Mouse (Mus musculus) G1E (cell line): Measurements from ENCODE around the gene Rnf181. TPM values are rescaled to one million over a fixed set of nuclear protein-coding genes. Genes with fewer than 3 reads are reported as not detected.

ENCODE experiments used
- ATAC-seq: 2 replicates; pipeline ENCODE4 v1.8.0; 2016; ENCODE audit warnings: mild to moderate bottlenecking; ENCODE audit not compliant: insufficient number of reproducible peaks, poor library complexity, low FRiP score, severe bottlenecking; ENCODE audit errors: extremely low read depth
- DNase-seq: peaks from one replicate; pipeline ENCODE4 v3.0.0; 2012; ENCODE audit warnings: low spot score
- H3K27me3 ChIP-seq: 2 replicates; pipeline ENCODE4 v1.6.1; 2012; ENCODE audit warnings: mild to moderate bottlenecking, low read length, inconsistent platforms; ENCODE audit not compliant: insufficient read depth
- H3K36me3 ChIP-seq: replicated peaks from 2 replicates; pipeline ENCODE3; 2012; ENCODE audit warnings: mild to moderate bottlenecking, inconsistent platforms
- H3K4me1 ChIP-seq: 2 replicates; pipeline ENCODE4 v1.6.1; 2012; ENCODE audit warnings: low read depth, low read length, inconsistent platforms, mixed read lengths; ENCODE audit not compliant: insufficient read depth
- H3K4me3 ChIP-seq: 2 replicates; pipeline ENCODE4 v1.5.1; 2012; ENCODE audit warnings: low read depth, mild to moderate bottlenecking, inconsistent platforms, low read length, moderate library complexity, mixed read lengths
- H3K9me3 ChIP-seq: replicated peaks from 2 replicates; pipeline ENCODE4 v1.6.1; 2012; ENCODE audit warnings: inconsistent platforms
- CTCF ChIP-seq: IDR thresholded peaks from 2 replicates; pipeline ENCODE4 v1.5.1; 2012; ENCODE audit warnings: low read depth, low read length, inconsistent platforms, mixed read lengths
- GATA1 ChIP-seq: IDR thresholded peaks from 2 replicates; pipeline ENCODE4 v1.6.1; 2012; ENCODE audit warnings: borderline replicate concordance, low read length, inconsistent platforms, mixed read lengths
- GATA2 ChIP-seq: IDR thresholded peaks from 2 replicates; pipeline ENCODE4 v1.6.1; 2012; ENCODE audit warnings: low read depth, low read length, inconsistent platforms, borderline replicate concordance
- POLR2AphosphoS5 ChIP-seq: IDR thresholded peaks from 2 replicates; pipeline ENCODE4 v1.6.1; 2012; ENCODE audit warnings: low read depth, low read length, inconsistent platforms; ENCODE audit not compliant: insufficient replicate concordance
- TAL1 ChIP-seq: conservative IDR thresholded peaks from 2 replicates; pipeline ENCODE4 v1.6.1; 2012; ENCODE audit warnings: low read depth, low read length, inconsistent platforms, mixed read lengths
- polyA plus RNA-seq: library from polyadenylated mRNA; stranded (reverse); fragments of >175 nt; gene quantifications from 2 replicates; pipeline ENCODE4 v1.2.3, GENCODE M21; 2012
- total RNA-seq, 2 experiments: library from RNA; stranded (forward) in 1 of 2; stranded (reverse) in 1 of 2; fragments of 200-1000 nt in 1 of 2; fragments of >200 nt in 1 of 2; fragmentation: Nextera tagmentation in 1 of 2; gene quantifications; 2 replicates each; pipeline ENCODE4 v1.2.3; 2014 to 2017

Rnf181 gene
- total and polyA plus RNA-seq, 3 experiments = 153 to 244 (median 165) TPM

DNA sequence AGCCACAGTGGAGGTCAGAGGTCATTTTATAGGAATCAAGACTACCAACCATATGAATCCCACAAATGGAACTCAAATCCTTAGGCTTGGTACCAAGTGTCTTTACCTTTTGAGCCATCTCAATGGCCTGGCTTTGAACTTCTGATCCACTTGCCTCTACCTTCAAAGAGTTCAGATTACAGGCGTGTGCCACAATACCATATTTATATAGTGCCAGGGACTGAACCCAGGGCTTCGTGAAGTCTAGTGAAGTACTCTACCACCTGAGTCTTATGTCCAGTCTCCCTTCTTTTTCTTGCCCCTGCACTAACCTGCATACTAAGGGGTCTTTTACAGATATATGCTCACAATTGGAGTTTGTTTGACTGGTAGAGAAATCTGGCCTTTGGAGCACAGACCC is 19.8 kb upstream of the Rnf181 start:
- H3K27me3 ChIP-seq = no peaks in the 10 kb centered on the region
- no peak for TF ChIP-seq GATA1
- TF ChIP-seq POLR2AphosphoS5 = no peak
- TF ChIP-seq GATA2 = no peak
- no peak for TF ChIP-seq CTCF
- TF ChIP-seq TAL1 = no peak
- no peak for DNase-seq
- no peak overlapping the region; the same call in 1 of the 2 replicates for H3K4me3 ChIP-seq
- peaks cover 76% of the 10 kb centered on the region for H3K4me1 ChIP-seq
- peaks cover 63% of the 10 kb centered on the region for H3K36me3 ChIP-seq
- ATAC-seq = no peak
- no peaks in the 10 kb centered on the region for H3K9me3 ChIP-seq

DNA sequence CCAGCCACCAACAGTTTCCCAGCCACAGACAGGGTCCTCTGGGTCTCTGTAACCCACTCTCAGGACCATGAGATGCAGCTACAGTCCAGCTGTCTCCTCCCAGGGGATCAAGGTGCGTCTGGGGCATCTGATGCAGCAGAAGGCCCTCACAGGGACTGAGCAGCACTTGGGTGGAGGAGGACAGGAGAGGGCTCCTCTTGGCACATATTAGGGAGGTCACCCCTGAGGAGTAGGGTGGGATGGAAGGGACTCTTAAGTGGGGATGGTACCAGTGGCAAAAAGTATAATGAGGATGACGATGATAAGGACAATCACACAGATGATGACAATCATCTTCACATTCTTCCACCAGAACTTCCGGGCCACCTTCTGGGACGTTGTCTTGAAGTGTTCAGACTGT is 18.5 kb upstream of the Rnf181 start:
- no peaks in the 10 kb centered on the region for H3K9me3 ChIP-seq
- H3K36me3 ChIP-seq = peaks cover 60% of the 10 kb centered on the region

DNA sequence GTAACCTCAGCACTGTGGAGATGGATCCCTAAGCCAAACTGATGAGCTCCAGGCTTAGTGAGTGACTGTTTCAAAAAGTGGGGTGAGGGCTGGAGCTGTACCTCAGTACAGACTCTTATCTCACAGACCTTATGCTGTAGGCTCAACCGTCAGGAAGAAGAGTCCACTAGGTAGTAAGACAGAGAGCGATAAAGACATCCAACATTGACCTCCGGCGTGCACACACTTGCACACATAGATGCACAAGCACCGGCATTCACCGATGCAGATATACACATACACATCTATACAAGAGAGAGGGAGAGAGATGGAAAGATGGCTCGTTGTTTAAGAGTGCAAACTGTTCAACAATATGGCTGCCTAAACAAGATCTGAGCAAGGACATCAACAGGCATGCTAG is 17.2 kb upstream of the Rnf181 start:
- Histone ChIP-seq H3K4me3 (no peak overlapping the region), H3K36me3 (peaks cover 52% of the 10 kb centered on the region)

More for the DNA sequence above, 18.5 kb upstream of the Rnf181 start:
- DNase-seq (no peak), ATAC-seq (no peak)
- Histone ChIP-seq H3K4me3 (peak overlapping the region; percentile 1; the same call in 1 of the 2 replicates), H3K27me3 (no peaks in the 10 kb centered on the region), H3K4me1 (peaks cover 81% of the 10 kb centered on the region)
- TF ChIP-seq TAL1 (no peak), GATA1 (no peak), POLR2AphosphoS5 (no peak), GATA2 (no peak), CTCF (no peak)

DNA sequence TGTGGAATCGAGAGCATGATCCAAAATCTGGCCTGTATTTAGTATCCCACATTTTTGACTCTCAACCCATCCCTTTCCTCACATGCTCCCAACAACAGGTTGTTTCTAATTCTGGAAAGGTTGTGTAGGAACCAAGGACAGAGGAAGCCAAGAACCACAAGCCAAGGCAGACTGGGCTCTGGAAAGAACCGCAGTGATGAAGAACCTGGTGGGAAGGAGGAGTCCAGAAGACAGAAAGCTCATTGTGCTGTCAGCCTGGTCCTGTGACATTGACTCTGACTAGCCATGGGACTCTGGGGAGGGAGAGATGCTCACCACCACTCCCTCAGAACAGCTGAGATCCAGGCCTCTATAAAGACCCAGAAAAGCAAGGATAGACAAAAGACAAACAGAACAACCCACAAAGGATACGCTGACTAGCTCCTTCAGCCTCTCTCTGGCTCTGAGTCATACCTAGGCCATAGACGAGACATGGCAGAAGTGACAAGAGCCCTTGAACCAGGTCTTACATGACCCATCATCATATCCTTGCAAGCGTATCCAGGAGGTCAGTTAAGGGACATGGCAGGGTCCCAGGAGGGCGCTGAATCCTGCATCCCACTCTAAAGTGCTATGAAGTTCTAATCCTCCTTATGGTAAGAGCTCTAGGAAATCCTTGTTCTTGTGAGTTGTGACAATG is 16.5 kb upstream of the Rnf181 start:
- Histone ChIP-seq H3K9me3 (no peaks in the 10 kb centered on the region), H3K27me3 (no peaks in the 10 kb centered on the region), H3K36me3 (peaks cover 51% of the 10 kb centered on the region), H3K4me1 (peaks cover 80% of the 10 kb centered on the region), H3K4me3 (no peak overlapping the region; the same call in 1 of the 2 replicates)
- ATAC-seq (no peak), DNase-seq (no peak)
- no peak for TF ChIP-seq GATA1
- TF ChIP-seq POLR2AphosphoS5 = no peak; the same call in 1 of the 2 replicates

More for the DNA sequence above, 17.2 kb upstream of the Rnf181 start:
- Histone ChIP-seq H3K9me3 (no peaks in the 10 kb centered on the region), H3K4me1 (peaks cover 82% of the 10 kb centered on the region), H3K27me3 (no peaks in the 10 kb centered on the region)
- TF ChIP-seq GATA1 = no peak
- TF ChIP-seq POLR2AphosphoS5 = peak; percentile 76; the same call in 1 of the 2 replicates
- peak; percentile 91 for TF ChIP-seq TAL1
- ATAC-seq (peak; percentile 86), DNase-seq (peak; percentile 52)

DNA sequence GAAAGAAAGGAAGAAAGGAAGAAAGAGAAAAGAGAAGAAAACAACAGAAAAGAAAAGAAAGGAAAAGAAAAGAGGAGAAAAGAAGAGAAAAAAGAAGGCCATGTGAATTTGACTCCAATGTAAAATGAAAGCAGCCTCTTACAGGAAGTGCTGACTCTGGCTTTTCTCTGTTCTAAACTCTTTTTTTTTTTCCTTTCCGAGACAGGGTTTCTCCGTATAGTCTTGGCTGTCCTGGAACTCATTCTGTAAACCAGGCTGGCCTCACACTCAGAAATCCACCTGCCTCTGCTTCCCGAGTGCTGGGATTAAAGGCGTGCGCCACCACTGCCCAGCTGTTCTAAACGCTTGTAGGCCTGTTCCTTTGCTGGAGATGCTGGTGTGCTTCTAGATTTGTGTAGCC is 15.7 kb upstream of the Rnf181 start:
- Histone ChIP-seq H3K4me1 (peaks cover 80% of the 10 kb centered on the region), H3K36me3 (peaks cover 51% of the 10 kb centered on the region), H3K4me3 (no peak overlapping the region; the same call in 1 of the 2 replicates), H3K27me3 (no peaks in the 10 kb centered on the region), H3K9me3 (no peaks in the 10 kb centered on the region)
- ATAC-seq (no peak), DNase-seq (no peak)
- TF ChIP-seq GATA2 = no peak
- no peak for TF ChIP-seq POLR2AphosphoS5
- no peak for TF ChIP-seq CTCF
- no peak for TF ChIP-seq TAL1
- TF ChIP-seq GATA1 = no peak

DNA sequence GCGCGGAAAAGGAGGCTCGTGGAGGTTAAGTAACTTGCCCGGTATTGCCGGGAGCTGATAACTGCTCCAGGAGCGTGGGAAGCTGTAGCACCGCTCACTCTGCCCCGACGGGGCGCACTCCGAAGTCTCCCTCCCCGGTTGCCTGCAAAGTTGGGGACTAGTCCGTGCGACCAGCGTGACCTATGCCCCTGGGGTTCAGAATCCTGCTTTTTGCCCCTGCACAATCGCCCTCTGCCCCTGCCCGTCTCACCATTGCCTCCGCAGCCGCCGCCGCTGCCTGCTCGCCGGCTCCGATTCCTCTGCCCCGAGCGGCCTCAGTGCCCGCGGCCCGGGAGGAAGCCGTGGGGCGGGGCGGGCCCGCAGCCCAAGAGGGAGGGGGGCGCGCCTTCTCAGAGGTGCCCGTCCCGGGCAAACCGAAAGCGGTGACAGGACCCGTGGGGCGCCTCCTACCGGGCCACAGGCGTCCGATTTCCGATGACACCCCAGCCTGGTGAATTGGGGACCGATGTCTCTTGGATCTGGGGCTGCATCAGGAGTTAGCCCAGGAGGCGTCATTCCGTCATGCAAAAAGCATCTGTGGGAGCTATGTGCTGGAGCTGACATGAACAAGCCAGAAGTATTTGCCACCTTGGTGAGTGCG is 13.5 kb upstream of the Rnf181 start, which contains the start of gene Vamp5:
TSS of gene Vamp5 (minus strand) at position 338 of the 640 bp plus-strand sequence.
- ATAC-seq (peak; percentile 32; the same call in 1 of the 2 replicates), DNase-seq (peak; percentile 77)
- H3K9me3 ChIP-seq = no peaks in the 10 kb centered on the region
- peak within 1 kb of the TSS; percentile 98 for H3K4me3 ChIP-seq
- H3K4me1 ChIP-seq = peaks cover 82% of the 10 kb centered on the region
- H3K27me3 ChIP-seq = no peaks in the 10 kb centered on the region
- H3K36me3 ChIP-seq = peaks cover 51% of the 10 kb centered on the region
- no peak for TF ChIP-seq GATA1
- 0 out of 2 replicates have a peak, but pooled peaks have one; percentile 11 for TF ChIP-seq CTCF
